Mouse (Mus musculus) MEL (cell line): ENCODE measurements around the gene Itga2b. TPM values are rescaled to one million over a fixed set of nuclear protein-coding genes. Genes with fewer than 3 reads are reported as not detected.

Experiments
- DNase-seq: peaks from one replicate; pipeline ENCODE4 v3.0.0; 2011; ENCODE audit warnings: low read depth, low spot score
- H3K27ac ChIP-seq: 2 replicates; pipeline ENCODE4 v1.5.1; 2012; ENCODE audit warnings: low read depth, mild to moderate bottlenecking, control low read depth, low read length, moderate library complexity; ENCODE audit not compliant: control insufficient read depth
- H3K27me3 ChIP-seq, 2 experiments: fragments of 150-350 bp in 1 of 2; sonication (generic) in 1 of 2; 2 replicates each; pipeline ENCODE4 v1.6.1; 2012; ENCODE audit warnings: low read length in 2 of 2, mild to moderate bottlenecking in 2 of 2, improper control_type of control experiment in 1 of 2, moderate library complexity in 1 of 2; ENCODE audit not compliant: insufficient read depth in 2 of 2, control insufficient read depth in 1 of 2
- H3K36me3 ChIP-seq, 2 experiments: 2 replicates each; pipeline ENCODE4 v1.6.1; 2012 to 2014; ENCODE audit warnings: low read length in 2 of 2, improper control_type of control experiment in 1 of 2, inconsistent platforms in 1 of 2, mild to moderate bottlenecking in 1 of 2; ENCODE audit not compliant: insufficient read depth in 2 of 2, control insufficient read depth in 1 of 2
- H3K4me1 ChIP-seq, 2 experiments: fragments of 150-350 bp in 1 of 2; sonication (generic) in 1 of 2; 2 replicates each; pipeline ENCODE4 v1.6.1; 2012; ENCODE audit warnings: low read length in 2 of 2, improper control_type of control experiment in 1 of 2, mild to moderate bottlenecking in 1 of 2; ENCODE audit not compliant: insufficient read depth in 2 of 2, control insufficient read depth in 1 of 2
- H3K4me3 ChIP-seq, 2 experiments: fragments of 150-350 bp in 1 of 2; sonication (generic) in 1 of 2; 2 replicates each; pipeline ENCODE4 v1.5.1; 2012; ENCODE audit warnings: low read depth in 2 of 2, low read length in 2 of 2, mild to moderate bottlenecking in 2 of 2, moderate library complexity in 2 of 2, control low read depth in 1 of 2, improper control_type of control experiment in 1 of 2; ENCODE audit not compliant: control insufficient read depth in 1 of 2, insufficient read depth in 1 of 2
- H3K79me2 ChIP-seq: 2 replicates; pipeline ENCODE4 v1.6.1; 2012; ENCODE audit warnings: mild to moderate bottlenecking, low read length, moderate library complexity; ENCODE audit not compliant: control insufficient read depth, poor library complexity, insufficient read depth
- H3K9ac ChIP-seq: 2 replicates; pipeline ENCODE4 v1.6.1; 2012; ENCODE audit warnings: low read depth, mild to moderate bottlenecking, control low read depth, low read length, moderate library complexity; ENCODE audit not compliant: control insufficient read depth, poor library complexity, severe bottlenecking
- H3K9me3 ChIP-seq: fragments of 150-350 bp; sonication (generic); replicated peaks from 2 replicates; pipeline ENCODE4 v1.6.1; 2012; ENCODE audit warnings: mild to moderate bottlenecking, low read length, improper control_type of control experiment, moderate library complexity; ENCODE audit not compliant: insufficient read depth
- CHD1 ChIP-seq: IDR thresholded peaks from 2 replicates; pipeline ENCODE4 v1.6.1; 2012; ENCODE audit warnings: low read depth, mild to moderate bottlenecking, inconsistent platforms, low read length, improper control_type of control experiment
- ELF1 ChIP-seq: IDR thresholded peaks from 2 replicates; pipeline ENCODE4 v1.6.1; 2014; ENCODE audit warnings: low read depth, mild to moderate bottlenecking, inconsistent platforms, low read length, improper control_type of control experiment, moderate library complexity
- ETS1 ChIP-seq: IDR thresholded peaks from 2 replicates; pipeline ENCODE4 v1.6.1; 2012; ENCODE audit warnings: low read depth, mild to moderate bottlenecking, inconsistent platforms, low read length, improper control_type of control experiment, moderate library complexity
- GABPA ChIP-seq: IDR thresholded peaks from 2 replicates; pipeline ENCODE4 v1.6.1; 2012; ENCODE audit warnings: low read depth, mild to moderate bottlenecking, inconsistent platforms, low read length, improper control_type of control experiment, moderate library complexity
- GATA1 ChIP-seq: IDR thresholded peaks from 2 replicates; pipeline ENCODE4 v1.6.1; 2011; ENCODE audit warnings: low read depth, low read length, improper control_type of control experiment
- HCFC1 ChIP-seq: IDR thresholded peaks from 2 replicates; pipeline ENCODE4 v1.6.1; 2012; ENCODE audit warnings: low read depth, mild to moderate bottlenecking, inconsistent platforms, low read length, improper control_type of control experiment, moderate library complexity
- JUND ChIP-seq: IDR thresholded peaks from 2 replicates; pipeline ENCODE4 v1.6.1; 2011; ENCODE audit warnings: low read depth, mild to moderate bottlenecking, improper control_type of control experiment, low read length
- KAT2A ChIP-seq: conservative IDR thresholded peaks from 2 replicates; pipeline ENCODE4 v1.6.1; 2012; ENCODE audit warnings: low read depth, low read length, improper control_type of control experiment, inconsistent platforms
- MAZ ChIP-seq: IDR thresholded peaks from 2 replicates; pipeline ENCODE4 v1.6.1; 2012; ENCODE audit warnings: low read depth, mild to moderate bottlenecking, inconsistent platforms, low read length, improper control_type of control experiment
- MEF2A ChIP-seq: IDR thresholded peaks from 2 replicates; pipeline ENCODE4 v1.6.1; 2014; ENCODE audit warnings: low read depth, mild to moderate bottlenecking, inconsistent platforms, low read length, improper control_type of control experiment; ENCODE audit not compliant: poor library complexity, insufficient replicate concordance, severe bottlenecking; ENCODE audit errors: extremely low read depth
- MYC ChIP-seq: IDR thresholded peaks from 2 replicates; pipeline ENCODE4 v1.6.1; 2011; ENCODE audit warnings: low read depth, mild to moderate bottlenecking, low read length, improper control_type of control experiment, moderate library complexity
- NRF1 ChIP-seq: IDR thresholded peaks from 2 replicates; pipeline ENCODE4 v1.6.1; 2014; ENCODE audit warnings: low read depth, mild to moderate bottlenecking, inconsistent platforms, low read length, improper control_type of control experiment, moderate library complexity; ENCODE audit not compliant: poor library complexity, insufficient read depth, severe bottlenecking
- POLR2AphosphoS5 ChIP-seq: IDR thresholded peaks from 2 replicates; pipeline ENCODE4 v1.6.1; 2012; ENCODE audit warnings: low read depth, borderline replicate concordance, mild to moderate bottlenecking, inconsistent platforms, low read length, moderate library complexity, mixed read lengths
- SIN3A ChIP-seq: IDR thresholded peaks from 2 replicates; pipeline ENCODE4 v1.6.1; 2012; ENCODE audit warnings: low read length, improper control_type of control experiment, inconsistent platforms
- SMC3 ChIP-seq: IDR thresholded peaks from 2 replicates; pipeline ENCODE4 v1.6.1; 2011; ENCODE audit warnings: low read depth, low read length, improper control_type of control experiment
- TAL1 ChIP-seq: IDR thresholded peaks from 2 replicates; pipeline ENCODE4 v1.6.1; 2012; ENCODE audit warnings: mild to moderate bottlenecking, inconsistent platforms, low read length, moderate library complexity, mixed read lengths
- ZKSCAN1 ChIP-seq: IDR thresholded peaks from 2 replicates; pipeline ENCODE4 v1.6.1; 2012; ENCODE audit warnings: low read depth, mild to moderate bottlenecking, inconsistent platforms, low read length, improper control_type of control experiment, moderate library complexity
- ZMIZ1 ChIP-seq: IDR thresholded peaks from 2 replicates; pipeline ENCODE4 v1.6.1; 2012; ENCODE audit warnings: low read depth, mild to moderate bottlenecking, inconsistent platforms, low read length, improper control_type of control experiment, moderate library complexity
- polyA plus RNA-seq, 2 experiments: library from polyadenylated mRNA; stranded (reverse) in 1 of 2; unstranded in 1 of 2; fragments of >175 nt in 1 of 2; fragments of >200 nt in 1 of 2; gene quantifications; 2 replicates each; pipeline versions ENCODE4 v1.2.1 to v1.2.4; 2012; ENCODE audit warnings: low replicate concordance in 2 of 2, low read depth in 1 of 2; ENCODE audit not compliant: insufficient read length in 2 of 2, insufficient read depth in 1 of 2, missing spikeins in 1 of 2
- total RNA-seq: library from RNA; depleted of rRNA; stranded (reverse); fragments of 300-350 nt; gene quantifications from 2 replicates; pipeline ENCODE4 v1.2.3, GENCODE M21; 2012

Gene Itga2b
- total and polyA plus RNA-seq, 3 experiments: 10.7 to 55.7 TPM; not detected in 1

GRCm38 (mm10) chr11:102514793-102515424 lies 45.0 kb upstream of the Itga2b start:
- no peaks in the 10 kb centered on the region for H3K79me2 ChIP-seq
- no peaks in the 10 kb centered on the region for H3K9me3 ChIP-seq
- no peak overlapping the region for H3K4me3 ChIP-seq
- no peaks in the 10 kb centered on the region for H3K27me3 ChIP-seq
- no peak for DNase-seq
- H3K4me1 ChIP-seq: no peaks in the 10 kb centered on the region
- no peak overlapping the region for H3K9ac ChIP-seq
- peaks cover 0 to 16% of the 10 kb centered on the region in 2 experiments; a peak in 3 of 4 replicates for H3K36me3 ChIP-seq
- no peak overlapping the region for H3K27ac ChIP-seq
- TF ChIP-seq GABPA (no peak), ZMIZ1 (no peak), SIN3A (no peak), GATA1 (no peak), HCFC1 (no peak), SMC3 (no peak), ZKSCAN1 (no peak), CHD1 (no peak), ELF1 (no peak), MEF2A (no peak), MAZ (no peak), TAL1 (no peak), MYC (no peak), KAT2A (no peak), ETS1 (no peak), NRF1 (no peak)

- H3K9ac ChIP-seq: no peak overlapping the region
- no peak overlapping the region for H3K4me3 ChIP-seq
- H3K36me3 ChIP-seq: peaks cover 0 to 18% of the 10 kb centered on the region in 2 experiments; a peak in 3 of 4 replicates
- DNase-seq: no peak
- no peak overlapping the region for H3K27ac ChIP-seq
- no peaks in the 10 kb centered on the region for H3K4me1 ChIP-seq
- H3K79me2 ChIP-seq: no peaks in the 10 kb centered on the region
- TF ChIP-seq ZKSCAN1 (no peak), GABPA (no peak), ELF1 (no peak), ZMIZ1 (no peak), POLR2AphosphoS5 (no peak), JUND (no peak)
- no peaks in the 10 kb centered on the region for H3K9me3 ChIP-seq
- H3K27me3 ChIP-seq: no peaks in the 10 kb centered on the region
Observed at GRCm38 (mm10) chr11:102510226-102510625, 40.3 kb upstream of the Itga2b start.
